8 mouse cellular contexts compared by ENCODE assay signal in the genomic region with DNA sequence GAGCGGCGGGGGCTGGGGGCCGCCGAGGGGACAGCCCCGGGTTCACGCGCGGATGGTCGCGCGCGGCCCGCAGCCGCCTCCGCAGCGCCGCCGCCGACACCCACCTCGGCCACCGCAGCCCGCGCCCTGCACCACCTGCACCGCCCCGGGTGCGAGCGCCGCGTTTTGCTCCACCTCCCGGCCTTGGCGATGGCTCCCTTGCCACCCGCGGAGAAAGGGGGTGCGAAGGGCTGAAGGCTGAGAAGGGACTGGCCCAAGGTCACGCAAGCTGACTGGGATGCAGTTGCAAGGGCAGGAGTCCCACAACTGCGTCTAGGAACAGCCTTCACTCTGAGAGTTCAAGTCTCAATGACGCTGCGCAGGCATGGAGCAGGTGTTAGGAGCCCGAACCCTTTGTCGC. TPM values are rescaled to one million over a fixed set of nuclear protein-coding genes. Genes with fewer than 3 reads are reported as not detected.
DNase-seq lines count a peak whose midpoint lies in the region; ATAC-seq and TF ChIP-seq lines count a peak whose summit lies in the region.

No protein-coding gene starts in this region.

- no peak for TF ChIP-seq CTCF in G1E (IDR thresholded peaks at IDR 0.05; ENCODE audit: low read depth, low read length)

- no peak for DNase-seq in heart, adult 11 months
- peak; percentile 54 for DNase-seq in G1E (ENCODE audit: low spot score)
- peak; percentile 62 for DNase-seq in embryonic facial prominence, embryonic 10.5 days (ENCODE audit: low spot score)
- peak; percentile 48 for DNase-seq in testis, postnatal 14 days (ENCODE audit: low spot score)
- no peak for DNase-seq in urinary bladder, postnatal 10 days (ENCODE audit: low spot score)

- no peak; the same call in 1 of the 2 replicates for ATAC-seq in heart, embryonic 13.5 days (ENCODE audit: extremely low read depth, insufficient number of reproducible peaks, low FRiP score, low TSS enrichment)
- no peak for ATAC-seq in G1E (ENCODE audit: extremely low read depth, insufficient number of reproducible peaks, low FRiP score, poor library complexity, severe bottlenecking)
- ATAC-seq in intestine, embryonic 16.5 days: peak; percentile 47
- ATAC-seq in midbrain, embryonic 12.5 days (ENCODE audit: low FRiP score, low read depth): peak; percentile 62

- H3K4me1 ChIP-seq in heart, embryonic 13.5 days: peaks cover 50% of the 10 kb centered on the region
- peaks cover 66% of the 10 kb centered on the region for H3K4me1 ChIP-seq in G1E (ENCODE audit: insufficient read depth, low read depth, low read length)
- peaks cover 32% of the 10 kb centered on the region for H3K4me1 ChIP-seq in embryonic facial prominence, embryonic 10.5 days
- H3K4me1 ChIP-seq in intestine, embryonic 16.5 days (ENCODE audit: control insufficient read depth, insufficient read depth, low read length): peaks cover 26% of the 10 kb centered on the region
- H3K4me1 ChIP-seq in midbrain, embryonic 12.5 days: peaks cover 26% of the 10 kb centered on the region

- WGBS in heart, embryonic 13.5 days: 3% methylated on average over 35 of the region's 40 CpGs
- WGBS in embryonic facial prominence, embryonic 10.5 days: 2% methylated on average over 38 of the region's 40 CpGs
- WGBS in intestine, embryonic 16.5 days: 2% methylated on average over 30 of the region's 40 CpGs
- WGBS in midbrain, embryonic 12.5 days: 2% methylated on average over 36 of the region's 40 CpGs

- H3K4me2 ChIP-seq in heart, embryonic 13.5 days: peak overlapping the region; percentile 95
- peak overlapping the region; percentile 93 for H3K4me2 ChIP-seq in intestine, embryonic 16.5 days (ENCODE audit: low read depth, low read length)
- peak overlapping the region; percentile 100 for H3K4me2 ChIP-seq in midbrain, embryonic 12.5 days (replicated peaks)

- peak overlapping the region; percentile 68 for H3K4me3 ChIP-seq in heart, embryonic 13.5 days
- H3K4me3 ChIP-seq in G1E (ENCODE audit: low read depth, low read length): peak overlapping the region; percentile 84
- peak overlapping the region; percentile 77 for H3K4me3 ChIP-seq in embryonic facial prominence, embryonic 10.5 days
- H3K4me3 ChIP-seq in intestine, embryonic 16.5 days (ENCODE audit: low read length): peak overlapping the region; percentile 65
- peak overlapping the region; percentile 70 for H3K4me3 ChIP-seq in midbrain, embryonic 12.5 days

- H3K27me3 ChIP-seq in heart, embryonic 13.5 days (replicated peaks): no peaks in the 10 kb centered on the region
- no peaks in the 10 kb centered on the region for H3K27me3 ChIP-seq in G1E (ENCODE audit: insufficient read depth, low read length)
- peaks cover 11% of the 10 kb centered on the region; the same call in 1 of the 2 replicates for H3K27me3 ChIP-seq in embryonic facial prominence, embryonic 10.5 days (replicated peaks; ENCODE audit: low read depth, poor library complexity, severe bottlenecking)
- no peaks in the 10 kb centered on the region for H3K27me3 ChIP-seq in intestine, embryonic 16.5 days (replicated peaks; ENCODE audit: control insufficient read depth, insufficient read depth, low read length)
- H3K27me3 ChIP-seq in midbrain, embryonic 12.5 days: peaks cover 10% of the 10 kb centered on the region; the same call in 1 of the 2 replicates

- peak overlapping the region; percentile 90 for H3K9ac ChIP-seq in heart, embryonic 13.5 days
- peak overlapping the region; percentile 82 for H3K9ac ChIP-seq in intestine, embryonic 16.5 days (ENCODE audit: low read depth, low read length)
- H3K9ac ChIP-seq in midbrain, embryonic 12.5 days (replicated peaks): peak overlapping the region; percentile 79

- H3K36me3 ChIP-seq in heart, embryonic 13.5 days: peaks cover 24% of the 10 kb centered on the region
- peaks cover 54% of the 10 kb centered on the region for H3K36me3 ChIP-seq in G1E (replicated peaks)
- peaks cover 26% of the 10 kb centered on the region for H3K36me3 ChIP-seq in embryonic facial prominence, embryonic 10.5 days (replicated peaks)
- H3K36me3 ChIP-seq in intestine, embryonic 16.5 days (ENCODE audit: control insufficient read depth, insufficient read depth, low read length): peaks cover 5% of the 10 kb centered on the region; the same call in 1 of the 2 replicates
- no peaks in the 10 kb centered on the region for H3K36me3 ChIP-seq in midbrain, embryonic 12.5 days

- H3K9me3 ChIP-seq in heart, embryonic 13.5 days: no peaks in the 10 kb centered on the region
- no peaks in the 10 kb centered on the region for H3K9me3 ChIP-seq in G1E (replicated peaks)
- H3K9me3 ChIP-seq in embryonic facial prominence, embryonic 10.5 days: no peaks in the 10 kb centered on the region
- no peaks in the 10 kb centered on the region for H3K9me3 ChIP-seq in intestine, embryonic 16.5 days (ENCODE audit: control insufficient read depth, low read length)
- H3K9me3 ChIP-seq in midbrain, embryonic 12.5 days: no peaks in the 10 kb centered on the region

- H3K27ac ChIP-seq in heart, embryonic 13.5 days (replicated peaks): peak overlapping the region; percentile 93
- H3K27ac ChIP-seq in embryonic facial prominence, embryonic 10.5 days (replicated peaks): peak overlapping the region; percentile 90
- H3K27ac ChIP-seq in intestine, embryonic 16.5 days (ENCODE audit: low read length): peak overlapping the region; percentile 92
- H3K27ac ChIP-seq in midbrain, embryonic 12.5 days (replicated peaks): peak overlapping the region; percentile 40

RNA-seq across cellular contexts. Expression of a gene that starts 30.9 kb away (rescaled TPM):
- 2.8 and 3.6 TPM in 2 replicates for polyA plus RNA-seq in heart, embryonic 13.5 days (2015; fragmentation: Nextera tagmentation; extraction: Ambion mirVana)
- total RNA-seq in G1E (2014; fragmentation: Nextera tagmentation): 69.1 and 87.1 TPM in 2 replicates
- 33.8 and 34.4 TPM in 2 replicates for total RNA-seq in G1E (2017)
- polyA plus RNA-seq in G1E (2012): 122 and 125 TPM in 2 replicates
- polyA plus RNA-seq in embryonic facial prominence, embryonic 10.5 days (2016; fragmentation: Nextera tagmentation; extraction: Ambion mirVana): 2.9 and 3.5 TPM in 2 replicates
- polyA plus RNA-seq in intestine, embryonic 16.5 days (2015; fragmentation: Nextera tagmentation; extraction: Ambion mirVana): 7.1 and 7.3 TPM in 2 replicates
- 2.0 and 3.4 TPM in 2 replicates for polyA plus RNA-seq in midbrain, embryonic 12.5 days (2016; fragmentation: Nextera tagmentation; extraction: Ambion mirVana)

Comparison
In these comparisons a context has a peak if more than half of its experiments do, and no peak if none do; other contexts are left out.
1. ATAC-seq: peak in intestine, embryonic 16.5 days (single experiment) and midbrain, embryonic 12.5 days (single experiment); none in heart, embryonic 13.5 days (single experiment) and G1E (single experiment).
2. H3K27ac ChIP-seq: peak in every context shown above with its lines; median percentile 93 in heart, embryonic 13.5 days; 92 in intestine, embryonic 16.5 days; 90 in embryonic facial prominence, embryonic 10.5 days; 40 in midbrain, embryonic 12.5 days.
3. DNase-seq: peak in G1E (single experiment), embryonic facial prominence, embryonic 10.5 days (single experiment) and testis, postnatal 14 days (single experiment); none in heart, adult 11 months (single experiment) and urinary bladder, postnatal 10 days (single experiment).
4. RNA of a gene that starts 30.9 kb away (polyA plus RNA-seq): 122 to 125 TPM in G1E; 7.1 to 7.3 TPM in intestine, embryonic 16.5 days, 2.9 to 3.5 TPM in embryonic facial prominence, embryonic 10.5 days, 2.0 to 3.4 TPM in midbrain, embryonic 12.5 days and 2.8 to 3.6 TPM in heart, embryonic 13.5 days; every median in the first group is over 10 times any median in the second.
5. Peak in every context shown above with its lines, with median percentiles within 50 percentile points of each other: H3K4me2 ChIP-seq, H3K4me3 ChIP-seq and H3K9ac ChIP-seq.